Mouse (Mus musculus): ENCODE data around the gene Gpr180. TPM values are rescaled to one million over a fixed set of nuclear protein-coding genes. Genes with fewer than 3 reads are reported as not detected.

Gene Gpr180
- polyA plus RNA-seq, 1 experiment from 2014 or later: 46.3 TPM

- peaks cover 37% of the 10 kb centered on the region for H3K27me3 ChIP-seq (ENCODE audit: insufficient read depth, poor library complexity, severe bottlenecking)
- 57% methylated on average over 13 of the region's 13 CpGs for WGBS
Measured at GRCm38 (mm10) chr14:118194219-118194914, 57.4 kb downstream of the Gpr180 start.

GRCm38 (mm10) chr14:118197063-118197462, 60.1 kb downstream of the Gpr180 start:
- H3K4me3 ChIP-seq: no peak overlapping the region
- H3K9me3 ChIP-seq: no peaks in the 10 kb centered on the region
- H3K36me3 ChIP-seq: no peaks in the 10 kb centered on the region
- no peak for DNase-seq (ENCODE audit: low spot score)
- no peaks in the 10 kb centered on the region for H3K4me1 ChIP-seq
- H3K27me3 ChIP-seq (ENCODE audit: insufficient read depth, poor library complexity, severe bottlenecking): peaks cover 32% of the 10 kb centered on the region
- no peak overlapping the region for H3K27ac ChIP-seq
- 72% methylated on average over 12 of the region's 12 CpGs for WGBS

More at GRCm38 (mm10) chr14:118194219-118194914, 57.4 kb downstream of the Gpr180 start:
- Histone ChIP-seq H3K36me3 (no peaks in the 10 kb centered on the region), H3K4me3 (no peak overlapping the region), H3K9me3 (no peaks in the 10 kb centered on the region), H3K27ac (no peak overlapping the region), H3K4me1 (no peaks in the 10 kb centered on the region)
- no peak for DNase-seq (ENCODE audit: low spot score)

- Histone ChIP-seq H3K27ac (no peak overlapping the region), H3K27me3 (ENCODE audit: insufficient read depth, poor library complexity, severe bottlenecking) (peaks cover 6% of the 10 kb centered on the region; the same call in 1 of the 2 replicates), H3K9me3 (no peaks in the 10 kb centered on the region; the same call in 1 of the 2 replicates), H3K4me3 (no peak overlapping the region), H3K36me3 (no peaks in the 10 kb centered on the region), H3K4me1 (no peaks in the 10 kb centered on the region)
- WGBS: 89% methylated on average over 3 of the region's 3 CpGs
- no peak for DNase-seq (ENCODE audit: low spot score)
Measured at GRCm38 (mm10) chr14:118200731-118201130, 63.8 kb downstream of the Gpr180 start.

GRCm38 (mm10) chr14:118202006-118202405, 65.0 kb downstream of the Gpr180 start:
- WGBS: 84% methylated on average over 5 of the region's 5 CpGs
- no peaks in the 10 kb centered on the region; the same call in 1 of the 2 replicates for H3K9me3 ChIP-seq
- H3K4me1 ChIP-seq: no peaks in the 10 kb centered on the region

GRCm38 (mm10) chr14:118203031-118203430, 66.1 kb downstream of the Gpr180 start:
- Histone ChIP-seq H3K4me1 (no peaks in the 10 kb centered on the region), H3K9me3 (no peaks in the 10 kb centered on the region; the same call in 1 of the 2 replicates), H3K4me3 (no peak overlapping the region), H3K27ac (no peak overlapping the region), H3K36me3 (no peaks in the 10 kb centered on the region), H3K27me3 (ENCODE audit: insufficient read depth, poor library complexity, severe bottlenecking) (no peaks in the 10 kb centered on the region; the same call in 1 of the 2 replicates)
- DNase-seq (ENCODE audit: low spot score): no peak
- 68% methylated on average over 7 of the region's 7 CpGs for WGBS

More at GRCm38 (mm10) chr14:118202006-118202405, 65.0 kb downstream of the Gpr180 start:
- Histone ChIP-seq H3K4me3 (no peak overlapping the region), H3K36me3 (no peaks in the 10 kb centered on the region), H3K27me3 (ENCODE audit: insufficient read depth, poor library complexity, severe bottlenecking) (peaks cover 4% of the 10 kb centered on the region; the same call in 1 of the 2 replicates), H3K27ac (no peak overlapping the region)
- DNase-seq (ENCODE audit: low spot score): no peak

DNA sequence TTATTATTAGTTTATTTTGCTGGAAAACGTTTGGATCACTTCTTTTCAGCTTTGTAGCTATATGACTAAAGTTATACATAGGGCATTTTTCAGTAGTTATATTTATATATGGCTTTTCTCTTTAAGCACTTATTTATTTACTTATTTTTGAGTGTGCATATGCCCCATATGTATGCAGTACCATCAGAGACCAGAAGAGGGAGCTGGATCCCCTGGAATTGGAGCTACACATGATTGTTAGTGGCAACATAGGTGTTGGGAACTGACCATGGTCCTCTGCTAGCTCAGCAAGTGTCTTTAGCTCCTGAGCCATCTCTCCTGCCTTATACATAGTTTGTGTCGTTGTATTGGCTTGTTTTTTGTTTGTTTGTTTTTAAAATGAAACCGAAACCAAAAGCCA, 70.4 kb downstream of the Gpr180 start:
- Histone ChIP-seq H3K4me3 (no peak overlapping the region), H3K4me1 (no peaks in the 10 kb centered on the region), H3K27me3 (ENCODE audit: insufficient read depth, poor library complexity, severe bottlenecking) (0 out of 2 replicates have a peak, but pooled peaks cover 3% of the 10 kb centered on the region), H3K36me3 (no peaks in the 10 kb centered on the region), H3K9me3 (no peaks in the 10 kb centered on the region; the same call in 1 of the 2 replicates), H3K27ac (no peak overlapping the region)
- WGBS: 77% methylated on average over 3 of the region's 3 CpGs
- DNase-seq (ENCODE audit: low spot score): no peak

- no peaks in the 10 kb centered on the region for H3K4me1 ChIP-seq
- no peak overlapping the region for H3K4me3 ChIP-seq
- H3K36me3 ChIP-seq: no peaks in the 10 kb centered on the region
- 27% methylated on average over 5 of the region's 5 CpGs for WGBS
- H3K9me3 ChIP-seq: no peaks in the 10 kb centered on the region
- H3K27ac ChIP-seq: no peak overlapping the region
- peaks cover 8% of the 10 kb centered on the region; the same call in 1 of the 2 replicates for H3K27me3 ChIP-seq (ENCODE audit: insufficient read depth, poor library complexity, severe bottlenecking)
- DNase-seq (ENCODE audit: low spot score): no peak
Measured at GRCm38 (mm10) chr14:118209642-118210041, 72.7 kb downstream of the Gpr180 start.

GRCm38 (mm10) chr14:118212188-118212804, 75.3 kb downstream of the Gpr180 start:
- no peak for DNase-seq (ENCODE audit: low spot score)
- 67% methylated on average over 15 of the region's 15 CpGs for WGBS
- H3K36me3 ChIP-seq: no peaks in the 10 kb centered on the region
- H3K4me3 ChIP-seq: no peak overlapping the region
- H3K9me3 ChIP-seq: no peaks in the 10 kb centered on the region
- H3K4me1 ChIP-seq: no peaks in the 10 kb centered on the region
- H3K27ac ChIP-seq: no peak overlapping the region
- peaks cover 26% of the 10 kb centered on the region for H3K27me3 ChIP-seq (ENCODE audit: insufficient read depth, poor library complexity, severe bottlenecking)

Other genes with a start within 250 kb of the Gpr180 start
- 0.80 and 1.0 TPM in 2 replicates for gene Dct, start 84.9 kb upstream of the Gpr180 start, polyA plus RNA-seq (2016; fragmentation: Nextera tagmentation; extraction: Ambion mirVana)
- gene Tgds, start 4.4 kb upstream of the Gpr180 start, polyA plus RNA-seq (2016; fragmentation: Nextera tagmentation; extraction: Ambion mirVana): 38.9 and 40.7 TPM in 2 replicates
- 0.04 and 0.09 TPM in 2 replicates for gene Sox21, start 99.9 kb downstream of the Gpr180 start, polyA plus RNA-seq (2016; fragmentation: Nextera tagmentation; extraction: Ambion mirVana)
- not detected in 2 replicates for gene Gm9376, start 129.8 kb downstream of the Gpr180 start, polyA plus RNA-seq (2016; fragmentation: Nextera tagmentation; extraction: Ambion mirVana)

Data from heart, embryonic 10.5 days (tissue).